Mouse (Mus musculus): Measurements from ENCODE around the gene Cyp11a1. TPM values are rescaled to one million over a fixed set of nuclear protein-coding genes. Genes with fewer than 3 reads are reported as not detected.

The Cyp11a1 gene
- total and polyA plus RNA-seq, 2 experiments from 2014 or later, result 0.22 to 1.3 TPM

- WGBS, result 73% methylated on average over 17 of the region's 17 CpGs
- no peak overlapping the region for H3K27ac ChIP-seq (ENCODE audit: low read depth, low read length)
- ATAC-seq (ENCODE audit: low FRiP score) (no peak), DNase-seq (ENCODE audit: low spot score) (no peak)
- H3K9ac ChIP-seq (replicated peaks; ENCODE audit: low read length, poor library complexity, severe bottlenecking), result no peak overlapping the region
- H3K36me3 ChIP-seq (ENCODE audit: insufficient read depth, low read length), result peaks cover 33% of the 10 kb centered on the region
- H3K4me1 ChIP-seq (ENCODE audit: insufficient read depth, low read length), result no peaks in the 10 kb centered on the region
- TF ChIP-seq CTCF (IDR thresholded peaks at IDR 0.05), result no peak
- no peaks in the 10 kb centered on the region for H3K27me3 ChIP-seq (ENCODE audit: insufficient read depth, low read length)
- no peak overlapping the region for H3K4me2 ChIP-seq (ENCODE audit: low read depth, low read length, poor library complexity, severe bottlenecking)
- H3K9me3 ChIP-seq (ENCODE audit: low read length), result no peaks in the 10 kb centered on the region
- no peak overlapping the region for H3K4me3 ChIP-seq (ENCODE audit: low read depth, low read length)
Measured at GRCm38 (mm10) chr9:57961863-57962778, 44.1 kb upstream of the Cyp11a1 start.

- ATAC-seq (ENCODE audit: low FRiP score), result no peak
- Histone ChIP-seq H3K4me3 (ENCODE audit: low read depth, low read length) (no peak overlapping the region), H3K9me3 (ENCODE audit: low read length) (no peaks in the 10 kb centered on the region), H3K27ac (ENCODE audit: low read depth, low read length) (no peak overlapping the region), H3K4me1 (ENCODE audit: insufficient read depth, low read length) (no peaks in the 10 kb centered on the region), H3K27me3 (ENCODE audit: insufficient read depth, low read length) (no peaks in the 10 kb centered on the region), H3K4me2 (ENCODE audit: low read depth, low read length, poor library complexity, severe bottlenecking) (no peak overlapping the region), H3K9ac (replicated peaks; ENCODE audit: low read length, poor library complexity, severe bottlenecking) (no peak overlapping the region), H3K36me3 (ENCODE audit: insufficient read depth, low read length) (peaks cover 25% of the 10 kb centered on the region)
- WGBS, result 82% methylated on average over 4 of the region's 4 CpGs
- DNase-seq (ENCODE audit: low spot score), result no peak
- TF ChIP-seq CTCF (IDR thresholded peaks at IDR 0.05), result no peak
Measured at GRCm38 (mm10) chr9:57963249-57963997, 42.8 kb upstream of the Cyp11a1 start.

GRCm38 (mm10) chr9:57963998-57964395, 42.2 kb upstream of the Cyp11a1 start:
- H3K9ac ChIP-seq (replicated peaks; ENCODE audit: low read length, poor library complexity, severe bottlenecking), result no peak overlapping the region
- peaks cover 20% of the 10 kb centered on the region for H3K36me3 ChIP-seq (ENCODE audit: insufficient read depth, low read length)
- TF ChIP-seq CTCF (IDR thresholded peaks at IDR 0.05), result no peak
- H3K9me3 ChIP-seq (ENCODE audit: low read length), result no peaks in the 10 kb centered on the region
- ATAC-seq (ENCODE audit: low FRiP score) (no peak), DNase-seq (ENCODE audit: low spot score) (no peak)
- no peaks in the 10 kb centered on the region for H3K27me3 ChIP-seq (ENCODE audit: insufficient read depth, low read length)
- WGBS, result 66% methylated on average over 5 of the region's 5 CpGs
- no peak overlapping the region for H3K27ac ChIP-seq (ENCODE audit: low read depth, low read length)
- no peaks in the 10 kb centered on the region for H3K4me1 ChIP-seq (ENCODE audit: insufficient read depth, low read length)
- H3K4me2 ChIP-seq (ENCODE audit: low read depth, low read length, poor library complexity, severe bottlenecking), result no peak overlapping the region
- no peak overlapping the region for H3K4me3 ChIP-seq (ENCODE audit: low read depth, low read length)

GRCm38 (mm10) chr9:57964528-57965250, 41.5 kb upstream of the Cyp11a1 start:
- no peak overlapping the region for H3K4me3 ChIP-seq (ENCODE audit: low read depth, low read length)
- H3K4me2 ChIP-seq (ENCODE audit: low read depth, low read length, poor library complexity, severe bottlenecking), result no peak overlapping the region
- H3K36me3 ChIP-seq (ENCODE audit: insufficient read depth, low read length), result peaks cover 20% of the 10 kb centered on the region
- no peak for TF ChIP-seq CTCF (IDR thresholded peaks at IDR 0.05)
- no peak overlapping the region for H3K27ac ChIP-seq (ENCODE audit: low read depth, low read length)
- no peak overlapping the region for H3K9ac ChIP-seq (replicated peaks; ENCODE audit: low read length, poor library complexity, severe bottlenecking)
- H3K4me1 ChIP-seq (ENCODE audit: insufficient read depth, low read length), result no peaks in the 10 kb centered on the region
- WGBS, result 66% methylated on average over 6 of the region's 6 CpGs
- DNase-seq (ENCODE audit: low spot score), result no peak
- no peaks in the 10 kb centered on the region for H3K27me3 ChIP-seq (ENCODE audit: insufficient read depth, low read length)
- no peak for ATAC-seq (ENCODE audit: low FRiP score)
- H3K9me3 ChIP-seq (ENCODE audit: low read length), result no peaks in the 10 kb centered on the region

GRCm38 (mm10) chr9:57965281-57966185, 40.7 kb upstream of the Cyp11a1 start:
- no peak for TF ChIP-seq CTCF (IDR thresholded peaks at IDR 0.05)
- H3K9me3 ChIP-seq (ENCODE audit: low read length), result no peaks in the 10 kb centered on the region
- DNase-seq (ENCODE audit: low spot score) (no peak), ATAC-seq (ENCODE audit: low FRiP score) (no peak)
- H3K9ac ChIP-seq (replicated peaks; ENCODE audit: low read length, poor library complexity, severe bottlenecking), result no peak overlapping the region
- no peak overlapping the region for H3K27ac ChIP-seq (ENCODE audit: low read depth, low read length)
- H3K27me3 ChIP-seq (ENCODE audit: insufficient read depth, low read length), result no peaks in the 10 kb centered on the region
- H3K36me3 ChIP-seq (ENCODE audit: insufficient read depth, low read length), result peaks cover 13% of the 10 kb centered on the region
- 72% methylated on average over 12 of the region's 12 CpGs for WGBS
- no peaks in the 10 kb centered on the region for H3K4me1 ChIP-seq (ENCODE audit: insufficient read depth, low read length)
- no peak overlapping the region for H3K4me2 ChIP-seq (ENCODE audit: low read depth, low read length, poor library complexity, severe bottlenecking)
- no peak overlapping the region for H3K4me3 ChIP-seq (ENCODE audit: low read depth, low read length)

Data from midbrain, postnatal 0 days (tissue).